Mouse (Mus musculus) forebrain, postnatal 0 days (tissue): ENCODE data around the gene Foxred2. TPM values are rescaled to one million over a fixed set of nuclear protein-coding genes. Genes with fewer than 3 reads are reported as not detected.

ENCODE experiments used
- ATAC-seq: fragments of 200-750 bp; cut with Nextera tagmentation; 2 replicates; pipeline ENCODE4 v1.8.0; 2017; ENCODE audit warnings: mild to moderate bottlenecking, moderate library complexity
- DNase-seq: peaks from one replicate; pipeline ENCODE4 v3.0.0-alpha.2; 2015
- H3K27ac ChIP-seq: fragments of 300-500 bp; sonication (generic); 2 replicates; pipeline ENCODE4 v1.5.1; 2014; ENCODE audit warnings: low read depth, mild to moderate bottlenecking, antibody characterized with exemption, low read length, moderate library complexity, mixed read lengths
- H3K27me3 ChIP-seq: fragments of 300-500 bp; sonication (generic); 2 replicates; pipeline ENCODE4 v1.6.1; 2014; ENCODE audit warnings: mild to moderate bottlenecking, low read length, mixed read lengths; ENCODE audit not compliant: insufficient read depth
- H3K36me3 ChIP-seq: fragments of 300-500 bp; sonication (generic); 2 replicates; pipeline ENCODE4 v1.6.1; 2014; ENCODE audit warnings: mild to moderate bottlenecking, moderate library complexity; ENCODE audit not compliant: insufficient read depth
- H3K4me1 ChIP-seq: fragments of 300-500 bp; sonication (generic); 2 replicates; pipeline ENCODE4 v1.6.1; 2014; ENCODE audit warnings: antibody characterized with exemption; ENCODE audit not compliant: insufficient read depth
- H3K4me2 ChIP-seq: fragments of 300-500 bp; sonication (generic); 2 replicates; pipeline ENCODE4 v1.6.1; 2014; ENCODE audit warnings: low read depth, mild to moderate bottlenecking, moderate library complexity
- H3K4me3 ChIP-seq: fragments of 300-500 bp; sonication (generic); 2 replicates; pipeline ENCODE4 v1.5.1; 2014; ENCODE audit warnings: low read depth, low read length, mixed read lengths
- H3K9ac ChIP-seq: fragments of 300-500 bp; sonication (generic); 2 replicates; pipeline ENCODE4 v1.6.1; 2014; ENCODE audit warnings: mild to moderate bottlenecking
- H3K9me3 ChIP-seq: fragments of 300-500 bp; sonication (generic); 2 replicates; pipeline ENCODE4 v1.6.1; 2016; ENCODE audit warnings: low read length
- CTCF ChIP-seq: sonication (generic); IDR thresholded peaks from 2 replicates; pipeline ENCODE4 v1.5.1; 2016; ENCODE audit warnings: antibody characterized with exemption, control low read depth, low read depth
- WGBS: fragments of 180-500 bp; shearing (Covaris S2); extraction: QIAGEN DNeasy Blood & Tissue Kit; methylation state at CpG from one replicate; pipeline ENCODE4 v1.1.7; 2014; 5-methylcytosine and 5-hydroxymethylcytosine counted together
- polyA plus RNA-seq: library from polyadenylated mRNA; unstranded; fragments of >200 nt; fragmentation: Nextera tagmentation; extraction: Ambion mirVana; gene quantifications from 2 replicates; pipeline ENCODE4 v1.2.1, GENCODE M21; 2015
- total RNA-seq: library from RNA; depleted of rRNA; stranded (reverse); fragments of >200 nt; gene quantifications from 2 replicates; pipeline ENCODE4 v1.2.3, GENCODE M21; 2014; rRNA removed

Gene Foxred2
- total and polyA plus RNA-seq, 2 experiments from 2014 or later, result 10.6 to 26.9 TPM

GRCm38 (mm10) chr15:77894926-77895325, 61.6 kb downstream of the Foxred2 start:
- Histone ChIP-seq H3K4me1 (no peaks in the 10 kb centered on the region), H3K27me3 (no peaks in the 10 kb centered on the region), H3K9ac (no peak overlapping the region), H3K4me3 (no peak overlapping the region), H3K9me3 (no peaks in the 10 kb centered on the region), H3K27ac (no peak overlapping the region), H3K4me2 (no peak overlapping the region), H3K36me3 (no peaks in the 10 kb centered on the region)
- no peak for TF ChIP-seq CTCF
- 84% methylated on average over 13 of the region's 14 CpGs for WGBS
- ATAC-seq (no peak), DNase-seq (no peak)

DNA sequence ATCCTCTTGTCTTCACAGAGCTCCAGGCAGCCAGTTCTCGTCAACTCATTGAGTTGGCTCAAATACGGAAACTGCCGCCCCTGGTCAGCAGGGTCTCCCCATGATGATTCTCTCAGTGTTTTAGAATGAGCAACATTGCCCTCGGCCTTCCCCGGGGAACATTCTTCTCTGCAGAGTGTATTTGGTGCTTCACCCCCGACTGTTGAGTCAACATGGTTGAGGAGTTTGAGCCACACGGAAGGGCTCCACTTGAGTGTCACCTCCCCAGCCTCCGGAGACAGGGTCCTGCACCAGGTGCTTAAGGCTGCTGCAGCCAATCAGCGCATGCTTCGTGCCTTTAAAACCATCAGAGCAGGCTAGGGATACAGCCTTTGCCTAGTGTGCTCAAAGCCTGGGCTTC, 63.2 kb downstream of the Foxred2 start:
- H3K36me3 ChIP-seq, result no peaks in the 10 kb centered on the region
- no peak for DNase-seq
- no peak overlapping the region for H3K4me3 ChIP-seq
- ATAC-seq, result no peak
- no peaks in the 10 kb centered on the region for H3K4me1 ChIP-seq
- H3K27me3 ChIP-seq, result no peaks in the 10 kb centered on the region
- no peaks in the 10 kb centered on the region for H3K9me3 ChIP-seq
- H3K27ac ChIP-seq, result no peak overlapping the region
- no peak overlapping the region for H3K9ac ChIP-seq
- WGBS, result 77% methylated on average over 10 of the region's 10 CpGs
- H3K4me2 ChIP-seq, result no peak overlapping the region
- TF ChIP-seq CTCF, result no peak

DNA sequence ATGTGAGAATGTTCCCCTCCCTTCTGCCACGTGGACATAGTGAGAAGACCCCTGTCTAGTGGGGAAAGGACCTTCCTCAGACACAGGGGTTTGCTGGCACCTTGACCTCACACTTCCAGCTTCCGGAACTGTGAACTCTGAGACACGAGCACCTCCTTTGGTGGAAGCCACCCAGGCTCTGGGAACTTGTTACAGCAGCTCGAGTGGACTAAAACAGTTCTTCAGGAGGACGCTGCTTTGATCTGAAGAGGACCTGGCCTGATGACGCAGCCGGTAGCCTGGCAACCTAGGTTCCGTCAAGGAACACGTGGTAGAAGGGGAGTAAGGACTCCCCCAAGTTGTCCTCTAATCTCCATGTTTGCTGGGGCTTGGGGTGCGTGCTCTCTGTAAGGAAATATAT, 64.1 kb downstream of the Foxred2 start:
- TF ChIP-seq CTCF, result no peak
- no peak for ATAC-seq
- no peaks in the 10 kb centered on the region for H3K36me3 ChIP-seq
- H3K27me3 ChIP-seq, result no peaks in the 10 kb centered on the region
- no peaks in the 10 kb centered on the region for H3K9me3 ChIP-seq
- no peak overlapping the region for H3K4me3 ChIP-seq
- no peak overlapping the region for H3K27ac ChIP-seq
- no peak overlapping the region for H3K4me2 ChIP-seq
- no peak overlapping the region for H3K9ac ChIP-seq
- WGBS, result 85% methylated on average over 10 of the region's 10 CpGs
- DNase-seq, result no peak
- H3K4me1 ChIP-seq, result no peaks in the 10 kb centered on the region

DNA sequence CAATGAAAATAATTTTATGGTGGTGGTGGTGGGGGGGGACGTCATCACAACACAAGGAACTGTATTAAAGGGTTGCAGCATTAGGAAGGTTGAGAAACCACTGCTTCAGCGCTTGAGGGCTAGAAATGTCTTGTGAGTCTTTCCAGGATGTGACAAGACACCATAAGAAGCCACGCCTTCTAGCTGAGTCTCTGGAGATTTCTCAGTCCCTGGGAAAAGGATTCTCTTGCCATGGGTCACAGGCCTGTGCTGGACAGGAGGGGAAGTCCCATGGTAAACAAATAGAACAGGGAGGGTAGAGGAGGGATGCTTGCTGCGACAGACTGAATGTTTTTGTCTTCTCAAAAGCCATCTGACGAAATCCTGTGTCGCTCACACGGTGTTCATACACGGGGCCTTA, 64.8 kb downstream of the Foxred2 start:
- Histone ChIP-seq H3K36me3 (no peaks in the 10 kb centered on the region), H3K9me3 (no peaks in the 10 kb centered on the region), H3K27ac (no peak overlapping the region), H3K4me2 (no peak overlapping the region), H3K4me1 (no peaks in the 10 kb centered on the region), H3K4me3 (no peak overlapping the region), H3K27me3 (no peaks in the 10 kb centered on the region), H3K9ac (no peak overlapping the region)
- ATAC-seq, result no peak
- DNase-seq, result no peak
- no peak for TF ChIP-seq CTCF
- 85% methylated on average over 8 of the region's 8 CpGs for WGBS

Other genes starting within 250 kb of the Foxred2 start
- gene Apol9b, start 227.7 kb downstream of the Foxred2 start, total RNA-seq, result not detected in 2 replicates
- gene Apol9b, start 227.7 kb downstream of the Foxred2 start, polyA plus RNA-seq, result 0.16 TPM in 1 of 2 replicates, not detected in the other
- gene Apol8, start 199.7 kb downstream of the Foxred2 start, total RNA-seq, result 0.08 and 2.0 TPM in 2 replicates
- gene Apol8, start 199.7 kb downstream of the Foxred2 start, polyA plus RNA-seq, result 0.36 and 0.44 TPM in 2 replicates
- gene Myh9, start 114.5 kb downstream of the Foxred2 start, total RNA-seq, result 26.4 and 35.2 TPM in 2 replicates
- 5.8 and 7.2 TPM in 2 replicates for gene Myh9, start 114.5 kb downstream of the Foxred2 start, polyA plus RNA-seq
- gene Txn2, start 27.7 kb downstream of the Foxred2 start, total RNA-seq, result 35.8 and 36.5 TPM in 2 replicates
- gene Txn2, start 27.7 kb downstream of the Foxred2 start, polyA plus RNA-seq, result 200 and 227 TPM in 2 replicates
- gene Eif3d, start 14.1 kb upstream of the Foxred2 start, total RNA-seq, result 165 and 167 TPM in 2 replicates
- gene Eif3d, start 14.1 kb upstream of the Foxred2 start, polyA plus RNA-seq, result 130 and 165 TPM in 2 replicates
- gene Cacng2, start 163.3 kb upstream of the Foxred2 start, total RNA-seq, result 9.8 and 13.6 TPM in 2 replicates
- 6.8 and 10.1 TPM in 2 replicates for gene Cacng2, start 163.3 kb upstream of the Foxred2 start, polyA plus RNA-seq
- 41.2 and 43.1 TPM in 2 replicates for gene Ift27, start 217.4 kb upstream of the Foxred2 start, total RNA-seq
- 134 and 145 TPM in 2 replicates for gene Ift27, start 217.4 kb upstream of the Foxred2 start, polyA plus RNA-seq
- 0.33 and 0.77 TPM in 2 replicates for gene Pvalb, start 249.7 kb upstream of the Foxred2 start, total RNA-seq
- 1.8 and 2.8 TPM in 2 replicates for gene Pvalb, start 249.7 kb upstream of the Foxred2 start, polyA plus RNA-seq